ENCODE assay signal across 1 mouse cellular context in genomic region chr10:127338930-127339682, GRCm38 (mm10).
TF ChIP-seq lines count a peak whose summit lies in the region.

No protein-coding gene starts in this region.

TF ChIP-seq in MEL, 35 proteins besides CTCF, POLR2A, EP300 and RAD21 (continued from another document):
- TF ChIP-seq USF1 (IDR thresholded peaks at IDR 0.05; ENCODE audit: low read depth, low read length) (0 out of 2 replicates have a peak, but pooled peaks have one; percentile 18), GATA1 (IDR thresholded peaks at IDR 0.05; ENCODE audit: low read depth, low read length) (no peak), MYC (IDR thresholded peaks at IDR 0.05; ENCODE audit: low read depth, low read length) (0 out of 2 replicates have a peak, but pooled peaks have one; percentile 33), CHD1 (IDR thresholded peaks at IDR 0.05; ENCODE audit: low read depth, low read length) (no peak), TAL1 (IDR thresholded peaks at IDR 0.05; ENCODE audit: low read length) (no peak), NRF1 (IDR thresholded peaks at IDR 0.05; ENCODE audit: insufficient read depth, low read depth, low read length, poor library complexity, severe bottlenecking) (peak; percentile 23; the same call in 1 of the 2 replicates), POLR2AphosphoS5 (IDR thresholded peaks at IDR 0.05; ENCODE audit: borderline replicate concordance, low read depth, low read length) (no peak), E2F4 (IDR thresholded peaks at IDR 0.05; ENCODE audit: borderline replicate concordance, low read depth, low read length) (no peak), HCFC1 (IDR thresholded peaks at IDR 0.05; ENCODE audit: low read depth, low read length) (peak; percentile 40; the same call in 1 of the 2 replicates), ZMIZ1 (IDR thresholded peaks at IDR 0.05; ENCODE audit: low read depth, low read length) (no peak), NELFE (IDR thresholded peaks at IDR 0.05; ENCODE audit: low read depth, low read length) (no peak), RCOR1 (IDR thresholded peaks at IDR 0.05; ENCODE audit: low read depth, low read length) (0 out of 2 replicates have a peak, but pooled peaks have one; percentile 13), CHD2 (IDR thresholded peaks at IDR 0.05; ENCODE audit: low read length) (no peak), MAZ (IDR thresholded peaks at IDR 0.05; ENCODE audit: low read depth, low read length) (peak; percentile 83), ZKSCAN1 (IDR thresholded peaks at IDR 0.05; ENCODE audit: low read depth, low read length) (no peak), MAFK (IDR thresholded peaks at IDR 0.05; ENCODE audit: borderline replicate concordance, low read depth, low read length) (no peak), MXI1 (IDR thresholded peaks at IDR 0.05; ENCODE audit: low read depth, low read length) (peak; percentile 65), ELF1 (IDR thresholded peaks at IDR 0.05; ENCODE audit: low read depth, low read length) (0 out of 2 replicates have a peak, but pooled peaks have one; percentile 19), MEF2A (IDR thresholded peaks at IDR 0.05; ENCODE audit: extremely low read depth, insufficient replicate concordance, low read depth, low read length, poor library complexity, severe bottlenecking) (no peak)
